Mouse (Mus musculus) brown adipose tissue, adult 24 weeks (tissue): ENCODE results near the gene Dhx32. TPM values are rescaled to one million over a fixed set of nuclear protein-coding genes. Genes with fewer than 3 reads are reported as not detected.
A peak's percentile ranks its signal among the peaks of the same experiment; 100 is the strongest.

Experiments used
- H3K27ac ChIP-seq: fragments of 200-500 bp; replicated peaks from 2 replicates; pipeline ENCODE4 v1.5.1; 2012; ENCODE audit warnings: low read depth, mild to moderate bottlenecking, low read length
- H3K4me1 ChIP-seq: fragments of 200-500 bp; 2 replicates; pipeline ENCODE4 v1.6.1; 2012; ENCODE audit warnings: low read length, mixed read lengths; ENCODE audit not compliant: control insufficient read depth, insufficient read depth, insufficient read length
- H3K4me3 ChIP-seq: fragments of 200-500 bp; 2 replicates; pipeline ENCODE4 v1.5.1; 2012; ENCODE audit warnings: low read depth, mild to moderate bottlenecking, low read length, moderate library complexity; ENCODE audit not compliant: insufficient read depth
- polyA plus RNA-seq: library from polyadenylated mRNA; stranded (reverse); fragments of >200 nt; gene quantifications from 2 replicates; pipeline ENCODE4 v1.2.4, GENCODE M21; 2012; ENCODE audit not compliant: missing spikeins, insufficient read depth, insufficient read length

The Dhx32 gene
- polyA plus RNA-seq, 1 experiment, result 47.2 TPM

GRCm38 (mm10) chr7:133757961-133758455 lies 24.5 kb downstream of the Dhx32 start:
- H3K4me3 ChIP-seq, result no peak overlapping the region
- no peaks in the 10 kb centered on the region for H3K4me1 ChIP-seq
- H3K27ac ChIP-seq, result no peak overlapping the region

- no peak overlapping the region for H3K27ac ChIP-seq
- no peak overlapping the region for H3K4me3 ChIP-seq
Measured at GRCm38 (mm10) chr7:133751163-133751562, 31.4 kb downstream of the Dhx32 start.

GRCm38 (mm10) chr7:133750666-133751065 lies 31.9 kb downstream of the Dhx32 start:
- no peak overlapping the region for H3K4me3 ChIP-seq
- no peaks in the 10 kb centered on the region for H3K4me1 ChIP-seq
- H3K27ac ChIP-seq, result no peak overlapping the region

More at GRCm38 (mm10) chr7:133751163-133751562, 31.4 kb downstream of the Dhx32 start:
- H3K4me1 ChIP-seq, result no peaks in the 10 kb centered on the region

- Histone ChIP-seq H3K27ac (no peak overlapping the region), H3K4me1 (no peaks in the 10 kb centered on the region; the same call in 1 of the 2 replicates), H3K4me3 (no peak overlapping the region)
Measured at GRCm38 (mm10) chr7:133748753-133749152, 33.8 kb downstream of the Dhx32 start.

GRCm38 (mm10) chr7:133747372-133747771 lies 35.2 kb downstream of the Dhx32 start:
- Histone ChIP-seq H3K4me3 (no peak overlapping the region), H3K27ac (no peak overlapping the region), H3K4me1 (no peaks in the 10 kb centered on the region; the same call in 1 of the 2 replicates)

- no peak overlapping the region for H3K4me3 ChIP-seq
- H3K4me1 ChIP-seq, result no peaks in the 10 kb centered on the region; the same call in 1 of the 2 replicates
- no peak overlapping the region for H3K27ac ChIP-seq
Measured at GRCm38 (mm10) chr7:133744701-133745100, 37.8 kb downstream of the Dhx32 start.

GRCm38 (mm10) chr7:133744209-133744608 lies 38.3 kb downstream of the Dhx32 start:
- H3K4me3 ChIP-seq, result no peak overlapping the region
- no peak overlapping the region for H3K27ac ChIP-seq
- no peaks in the 10 kb centered on the region; the same call in 1 of the 2 replicates for H3K4me1 ChIP-seq

GRCm38 (mm10) chr7:133743611-133744010 lies 38.9 kb downstream of the Dhx32 start:
- H3K4me3 ChIP-seq, result no peak overlapping the region
- no peak overlapping the region for H3K27ac ChIP-seq
- H3K4me1 ChIP-seq, result no peaks in the 10 kb centered on the region; the same call in 1 of the 2 replicates

GRCm38 (mm10) chr7:133742530-133743325 lies 39.8 kb downstream of the Dhx32 start:
- H3K27ac ChIP-seq, result no peak overlapping the region

GRCm38 (mm10) chr7:133740558-133740957 lies 42.0 kb downstream of the Dhx32 start:
- no peak overlapping the region for H3K4me3 ChIP-seq
- no peaks in the 10 kb centered on the region; the same call in 1 of the 2 replicates for H3K4me1 ChIP-seq
- no peak overlapping the region for H3K27ac ChIP-seq

More at GRCm38 (mm10) chr7:133742530-133743325, 39.8 kb downstream of the Dhx32 start:
- Histone ChIP-seq H3K4me3 (no peak overlapping the region), H3K4me1 (no peaks in the 10 kb centered on the region; the same call in 1 of the 2 replicates)

GRCm38 (mm10) chr7:133731971-133732645 lies 50.4 kb downstream of the Dhx32 start:
- Histone ChIP-seq H3K4me3 (no peak overlapping the region), H3K27ac (no peak overlapping the region), H3K4me1 (0 out of 2 replicates have a peak, but pooled peaks cover 7% of the 10 kb centered on the region)

- 0 out of 2 replicates have a peak, but pooled peaks cover 7% of the 10 kb centered on the region for H3K4me1 ChIP-seq
- no peak overlapping the region for H3K4me3 ChIP-seq
- 0 out of 2 replicates have a peak overlapping the region, but pooled peaks have one; percentile 24 for H3K27ac ChIP-seq
Measured at GRCm38 (mm10) chr7:133730324-133731191, 52.0 kb downstream of the Dhx32 start.

- Histone ChIP-seq H3K4me3 (no peak overlapping the region), H3K4me1 (0 out of 2 replicates have a peak, but pooled peaks cover 7% of the 10 kb centered on the region), H3K27ac (no peak overlapping the region)
Measured at GRCm38 (mm10) chr7:133729351-133729750, 53.2 kb downstream of the Dhx32 start.

GRCm38 (mm10) chr7:133727027-133727426 lies 55.5 kb downstream of the Dhx32 start:
- no peak overlapping the region for H3K4me3 ChIP-seq
- H3K4me1 ChIP-seq, result 0 out of 2 replicates have a peak, but pooled peaks cover 7% of the 10 kb centered on the region
- no peak overlapping the region for H3K27ac ChIP-seq
